Mouse (Mus musculus) myocyte (in vitro differentiated cells): ENCODE data around the gene Gns. TPM values are rescaled to one million over a fixed set of nuclear protein-coding genes. Genes with fewer than 3 reads are reported as not detected.

Source experiments
- H3K27me3 ChIP-seq: one replicate; pipeline ENCODE4 v1.6.1; 2011; ENCODE audit not compliant: control insufficient read depth, insufficient read depth, insufficient read length
- H3K36me3 ChIP-seq: one replicate; pipeline ENCODE4 v1.6.1; 2011; ENCODE audit not compliant: control insufficient read depth, insufficient read depth
- H3K4me2 ChIP-seq: one replicate; pipeline ENCODE4 v1.6.1; 2011; ENCODE audit warnings: low read depth, control low read depth
- H3K4me3 ChIP-seq: one replicate; pipeline ENCODE4 v1.5.1; 2011; ENCODE audit warnings: mild to moderate bottlenecking, control low read depth, moderate library complexity
- H3K79me2 ChIP-seq: one replicate; pipeline ENCODE4 v1.6.1; 2011; ENCODE audit not compliant: control insufficient read depth, insufficient read depth
- H3ac ChIP-seq: one replicate; pipeline ENCODE4 v1.6.1; 2011; ENCODE audit not compliant: control insufficient read depth, insufficient read length
- CEBPB ChIP-seq: IDR thresholded peaks from 2 replicates; pipeline ENCODE4 v1.6.1; 2011; ENCODE audit warnings: mild to moderate bottlenecking, moderate library complexity; ENCODE audit not compliant: poor library complexity, insufficient read depth, severe bottlenecking
- E2F4 ChIP-seq: IDR thresholded peaks from one replicate; pipeline ENCODE4 v1.6.1; 2011; ENCODE audit warnings: mild to moderate bottlenecking, control low read depth, moderate library complexity; ENCODE audit not compliant: insufficient read depth
- MAX ChIP-seq: IDR thresholded peaks from one replicate; pipeline ENCODE4 v1.6.1; 2011; ENCODE audit warnings: low read depth, mild to moderate bottlenecking, control low read depth
- MYOD1 ChIP-seq, 3 experiments: IDR thresholded peaks; one replicate each; pipeline ENCODE4 v1.6.1; 2011; ENCODE audit warnings: control low read depth in 2 of 3, low read depth in 2 of 3, mild to moderate bottlenecking in 2 of 3, moderate library complexity in 1 of 3; ENCODE audit not compliant: insufficient read length in 2 of 3, control insufficient read depth in 1 of 3
- MYOG ChIP-seq, 3 experiments: IDR thresholded peaks; one replicate each; pipeline ENCODE4 v1.6.1; 2011; ENCODE audit warnings: control low read depth in 2 of 3, low read depth in 2 of 3, mild to moderate bottlenecking in 2 of 3; ENCODE audit not compliant: insufficient read length in 2 of 3, control insufficient read depth in 1 of 3, insufficient read depth in 1 of 3
- POLR2A ChIP-seq: IDR thresholded peaks from one replicate; pipeline ENCODE4 v1.6.1; 2011; ENCODE audit warnings: low read depth, mild to moderate bottlenecking, control low read depth, moderate library complexity; ENCODE audit not compliant: insufficient read length
- POLR2AphosphoS2 ChIP-seq: IDR thresholded peaks from one replicate; pipeline ENCODE4 v1.6.1; 2011; ENCODE audit warnings: low read depth, control low read depth; ENCODE audit not compliant: insufficient read length
- REST ChIP-seq: IDR thresholded peaks from one replicate; pipeline ENCODE4 v1.6.1; 2011; ENCODE audit warnings: mild to moderate bottlenecking, control low read depth, moderate library complexity; ENCODE audit not compliant: insufficient read depth, insufficient read length
- SRF ChIP-seq: IDR thresholded peaks from one replicate; pipeline ENCODE4 v1.6.1; 2011; ENCODE audit warnings: low read depth; ENCODE audit not compliant: control insufficient read depth, insufficient read length
- TCF12 ChIP-seq: IDR thresholded peaks from one replicate; pipeline ENCODE4 v1.6.1; 2011; ENCODE audit warnings: mild to moderate bottlenecking, control low read depth; ENCODE audit not compliant: poor library complexity, insufficient read depth, severe bottlenecking
- TCF3 ChIP-seq: IDR thresholded peaks from one replicate; pipeline ENCODE4 v1.6.1; 2011; ENCODE audit warnings: low read depth, control low read depth; ENCODE audit not compliant: insufficient read length
- USF1 ChIP-seq: IDR thresholded peaks from one replicate; pipeline ENCODE4 v1.6.1; 2011; ENCODE audit warnings: low read depth, mild to moderate bottlenecking, control low read depth, moderate library complexity
- polyA plus RNA-seq: library from polyadenylated mRNA; unstranded; fragments of >200 nt; fragmentation: generic; extraction: Trizol; gene quantifications from one replicate; pipeline ENCODE4 v1.2.1, GENCODE M21; 2012; ENCODE audit warnings: missing spikeins

The Gns gene
- polyA plus RNA-seq, 1 experiment = 81.4 TPM

DNA sequence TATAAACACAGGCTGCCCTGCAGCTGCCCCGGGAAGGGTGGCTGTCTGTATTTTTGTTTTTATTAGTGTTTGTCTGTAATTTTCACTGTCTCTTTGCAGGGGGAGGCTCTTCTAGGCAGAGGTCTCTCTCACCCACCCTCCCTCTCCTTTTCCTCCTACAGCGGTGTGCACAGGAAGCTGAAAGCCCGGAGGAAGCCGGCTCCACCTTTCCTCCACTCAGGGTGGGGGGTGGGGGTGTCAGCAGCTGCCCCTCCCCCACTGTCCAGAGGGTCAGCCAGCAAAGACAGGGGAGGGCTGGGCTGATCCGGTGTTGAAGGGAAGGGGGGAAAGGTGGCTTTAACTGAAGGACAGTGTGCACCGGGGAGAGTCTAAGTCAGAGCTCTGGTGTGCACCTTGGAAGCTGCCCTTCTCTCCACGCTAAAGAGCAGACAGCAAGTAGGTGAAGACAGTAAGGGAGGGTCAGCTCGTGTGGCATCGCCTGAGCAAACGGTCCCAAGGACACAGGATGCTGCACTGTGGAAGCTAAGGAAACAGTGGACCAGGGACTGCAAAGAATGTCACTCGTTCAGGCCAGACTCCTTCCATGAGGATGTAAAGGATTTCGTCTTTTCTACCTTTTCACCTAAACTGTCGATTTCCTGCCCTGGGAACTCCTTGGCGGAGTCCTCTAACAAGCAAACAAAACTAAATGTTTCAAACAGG, 65.2 kb downstream of the Gns start:
- Histone ChIP-seq H3K79me2 (peaks cover 14% of the 10 kb centered on the region), H3K4me2 (peak overlapping the region; percentile 70), H3K4me3 (no peak overlapping the region), H3K27me3 (no peaks in the 10 kb centered on the region), H3K36me3 (no peaks in the 10 kb centered on the region), H3ac (no peak overlapping the region)
- TF ChIP-seq E2F4 (no peak), POLR2A (no peak), REST (no peak), TCF3 (no peak), CEBPB (no peak), POLR2AphosphoS2 (no peak), USF1 (no peak), MAX (no peak)

DNA sequence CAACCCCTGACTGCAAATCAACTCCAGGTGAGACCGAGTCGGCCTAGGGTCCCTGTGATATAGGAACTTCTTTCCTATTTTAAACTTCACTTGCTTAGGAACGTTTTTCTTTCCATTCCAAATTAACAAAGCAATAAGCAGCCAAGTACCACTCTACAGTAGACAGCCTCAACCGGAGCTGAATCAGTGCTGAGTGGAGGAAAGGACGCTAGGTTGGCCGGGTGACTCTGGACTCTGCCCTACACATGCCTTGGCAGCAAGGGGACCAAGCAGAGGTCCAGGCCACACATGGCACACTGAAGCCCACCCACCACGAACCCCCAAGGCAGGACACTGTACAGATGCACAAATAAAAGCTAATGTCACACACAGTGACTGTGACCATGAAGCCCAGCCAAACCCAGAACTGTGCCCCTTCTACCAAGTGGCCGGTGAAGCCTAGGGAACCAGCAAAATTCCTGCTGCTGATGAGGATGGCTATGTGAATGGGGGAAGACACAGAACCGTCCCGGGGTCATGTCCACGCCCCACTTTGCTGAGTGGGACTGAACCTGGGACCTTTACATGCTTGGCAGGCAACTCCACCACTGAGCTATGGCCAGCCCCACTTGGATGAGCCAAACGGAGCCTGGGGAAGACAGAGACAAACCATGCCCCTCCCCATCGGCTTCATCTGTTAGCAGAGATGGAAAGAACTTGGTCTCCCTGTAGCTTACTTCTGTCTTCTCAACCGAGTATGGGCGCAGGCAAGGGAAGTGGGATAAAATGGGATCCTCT, 66.1 kb downstream of the Gns start:
- H3K36me3 ChIP-seq = no peaks in the 10 kb centered on the region
- H3K27me3 ChIP-seq = no peaks in the 10 kb centered on the region
- H3ac ChIP-seq = no peak overlapping the region
- H3K4me3 ChIP-seq = no peak overlapping the region
- no peak overlapping the region for H3K4me2 ChIP-seq
- peaks cover 14% of the 10 kb centered on the region for H3K79me2 ChIP-seq
- TF ChIP-seq MYOD1 (IDR thresholded peaks at IDR 0.05; ENCODE audit: control insufficient read depth in 1 of 3, insufficient read length in 2 of 3, low read depth in 2 of 3) (no peak), MAX (no peak), TCF12 (no peak), USF1 (no peak), CEBPB (no peak), SRF (no peak), POLR2AphosphoS2 (no peak), REST (no peak), MYOG (IDR thresholded peaks at IDR 0.05; ENCODE audit: control insufficient read depth in 1 of 3, insufficient read depth in 1 of 3, insufficient read length in 2 of 3, low read depth in 2 of 3) (no peak), TCF3 (no peak), E2F4 (no peak)

DNA sequence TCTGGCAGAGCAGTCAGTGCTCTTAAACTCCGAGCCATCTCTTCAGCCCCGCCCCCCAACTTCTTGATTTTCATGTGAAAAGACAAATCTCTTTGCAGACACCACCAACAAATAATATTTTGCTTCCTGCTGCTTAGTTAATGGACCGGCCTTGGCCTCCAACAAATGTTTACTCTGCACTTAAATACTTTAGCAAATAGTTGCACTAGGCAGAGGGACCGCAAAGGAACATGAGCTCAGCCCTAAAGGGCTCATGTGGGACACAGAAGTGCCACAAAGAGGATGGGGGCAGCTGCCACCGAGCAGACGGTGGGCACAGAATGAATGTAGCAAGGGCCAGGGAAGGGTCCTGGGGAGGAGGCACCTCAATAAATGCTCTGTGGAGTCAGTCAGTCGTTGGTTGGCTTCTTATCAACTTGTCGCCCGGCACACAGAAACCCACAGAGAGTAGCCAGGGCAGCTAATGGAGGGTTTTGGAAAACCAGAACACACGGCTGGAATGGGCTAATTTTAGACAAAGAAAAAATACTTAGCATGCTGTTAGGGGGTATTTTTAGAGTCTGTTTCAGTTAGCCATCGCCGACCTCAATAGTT, 67.2 kb downstream of the Gns start:
- Histone ChIP-seq H3K4me3 (no peak overlapping the region), H3K27me3 (no peaks in the 10 kb centered on the region), H3K36me3 (no peaks in the 10 kb centered on the region), H3K79me2 (peaks cover 14% of the 10 kb centered on the region), H3ac (no peak overlapping the region), H3K4me2 (peak overlapping the region; percentile 62)
- TF ChIP-seq POLR2A (no peak), MYOD1 (IDR thresholded peaks at IDR 0.05; ENCODE audit: control insufficient read depth in 1 of 3, insufficient read length in 2 of 3, low read depth in 2 of 3) (peak in 1 of 3 experiments; percentile 7), MYOG (IDR thresholded peaks at IDR 0.05; ENCODE audit: control insufficient read depth in 1 of 3, insufficient read depth in 1 of 3, insufficient read length in 2 of 3, low read depth in 2 of 3) (peak in 1 of 3 experiments; percentile 23)

DNA sequence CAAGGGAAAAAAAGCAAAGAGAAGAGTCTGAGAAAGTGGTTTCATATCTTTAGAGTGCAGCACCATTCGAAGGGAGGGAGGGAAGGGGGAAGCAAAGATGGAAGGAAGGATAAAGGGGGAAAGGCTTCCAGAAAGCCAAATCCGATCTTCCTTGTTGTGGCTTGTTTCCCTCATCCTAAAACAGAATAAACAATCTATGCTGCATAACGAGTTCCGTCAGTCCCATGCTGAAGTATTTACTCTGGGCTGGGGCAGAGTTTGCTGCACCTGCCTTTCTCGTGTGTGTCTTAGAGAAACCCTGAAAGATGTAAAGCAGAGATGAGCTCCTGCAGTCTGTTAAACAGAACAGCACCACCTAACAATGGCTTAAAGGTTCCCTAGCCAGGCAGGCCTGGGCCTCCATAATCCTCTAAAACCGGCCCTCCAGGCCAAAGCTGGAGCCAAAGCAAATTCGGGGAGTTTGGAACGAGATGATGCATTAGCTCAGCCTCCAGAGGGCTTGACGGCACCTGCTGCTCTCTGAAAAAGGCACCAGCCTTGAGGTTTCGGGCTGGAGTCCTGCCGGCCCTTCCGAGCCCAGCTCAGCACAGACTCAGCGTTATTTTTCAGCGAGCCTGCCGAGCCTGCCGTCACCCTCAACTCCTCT, 67.9 kb downstream of the Gns start:
- no peaks in the 10 kb centered on the region for H3K27me3 ChIP-seq
- peaks cover 14% of the 10 kb centered on the region for H3K79me2 ChIP-seq
- H3K4me2 ChIP-seq = peak overlapping the region; percentile 62
- H3K36me3 ChIP-seq = no peaks in the 10 kb centered on the region
- no peak overlapping the region for H3ac ChIP-seq
- H3K4me3 ChIP-seq = no peak overlapping the region
- TF ChIP-seq E2F4 (no peak), SRF (no peak), TCF12 (no peak), TCF3 (no peak), MYOG (IDR thresholded peaks at IDR 0.05; ENCODE audit: control insufficient read depth in 1 of 3, insufficient read depth in 1 of 3, insufficient read length in 2 of 3, low read depth in 2 of 3) (peak in 1 of 3 experiments; percentile 49), MYOD1 (IDR thresholded peaks at IDR 0.05; ENCODE audit: control insufficient read depth in 1 of 3, insufficient read length in 2 of 3, low read depth in 2 of 3) (peak in 2 of 3 experiments; percentile 38 to 69), CEBPB (no peak), USF1 (no peak), MAX (no peak)
